8 mouse cellular contexts compared by ENCODE assay signal in genomic region chr3:38485107-38485545, GRCm38 (mm10). TPM values are rescaled to one million over a fixed set of nuclear protein-coding genes. Genes with fewer than 3 reads are reported as not detected.
DNase-seq lines count a peak whose midpoint lies in the region; ATAC-seq and TF ChIP-seq lines count a peak whose summit lies in the region.

No protein-coding gene starts in this region.

- H3K9me3 ChIP-seq in heart, embryonic 16.5 days (replicated peaks; ENCODE audit: control insufficient read depth, low read length), result no peaks in the 10 kb centered on the region
- no peaks in the 10 kb centered on the region for H3K9me3 ChIP-seq in MEL (replicated peaks; ENCODE audit: insufficient read depth, low read length)
- no peaks in the 10 kb centered on the region for H3K9me3 ChIP-seq in hindbrain, embryonic 10.5 days
- no peaks in the 10 kb centered on the region for H3K9me3 ChIP-seq in midbrain, embryonic 10.5 days (replicated peaks)

- H3K27me3 ChIP-seq in heart, embryonic 16.5 days (ENCODE audit: control insufficient read depth, insufficient read depth, low read length), result no peaks in the 10 kb centered on the region
- H3K27me3 ChIP-seq in MEL (ENCODE audit: control insufficient read depth in 1 of 2, insufficient read depth in 2 of 2, low read length in 2 of 2), result no peaks in the 10 kb centered on the region
- no peaks in the 10 kb centered on the region for H3K27me3 ChIP-seq in hindbrain, embryonic 10.5 days (ENCODE audit: insufficient read depth, poor library complexity, severe bottlenecking)
- no peaks in the 10 kb centered on the region for H3K27me3 ChIP-seq in midbrain, embryonic 10.5 days (ENCODE audit: low read depth, poor library complexity, severe bottlenecking)

- DNase-seq in heart, postnatal 25 days (ENCODE audit: low spot score), result no peak
- no peak for DNase-seq in MEL (ENCODE audit: low read depth, low spot score)
- no peak for DNase-seq in hindbrain, embryonic 10.5 days (ENCODE audit: low spot score)
- DNase-seq in midbrain, embryonic 10.5 days (ENCODE audit: low spot score), result no peak
- no peak for DNase-seq in right cerebral cortex, postnatal 4 days
- DNase-seq in cerebellum, adult 18-20 months, result no peak
- no peak for DNase-seq in T-cell, adult 2 months (ENCODE audit: low spot score)

- H3K4me2 ChIP-seq in heart, embryonic 16.5 days (ENCODE audit: low read depth, low read length), result peak overlapping the region; percentile 70

- peak overlapping the region; percentile 74; the same call in 1 of the 2 replicates for H3K27ac ChIP-seq in heart, embryonic 16.5 days (ENCODE audit: low read length)
- no peak overlapping the region for H3K27ac ChIP-seq in MEL (ENCODE audit: control insufficient read depth, low read depth, low read length)
- H3K27ac ChIP-seq in hindbrain, embryonic 10.5 days, result peak overlapping the region; percentile 99
- peak overlapping the region; percentile 98 for H3K27ac ChIP-seq in midbrain, embryonic 10.5 days (replicated peaks)

- intact Hi-C loops in heart, postnatal 25 days (cut with DNase I), result no loop called here

- H3K79me2 ChIP-seq in MEL (ENCODE audit: control insufficient read depth, insufficient read depth, low read length, poor library complexity), result no peaks in the 10 kb centered on the region; the same call in 1 of the 2 replicates

- 3% methylated on average over 26 of the region's 26 CpGs for WGBS in heart, embryonic 16.5 days
- WGBS in hindbrain, embryonic 10.5 days, result 2% methylated on average over 26 of the region's 26 CpGs
- WGBS in midbrain, embryonic 10.5 days, result 2% methylated on average over 26 of the region's 26 CpGs

- no peak for ATAC-seq in heart, embryonic 16.5 days (replicated peaks; ENCODE audit: extremely low read depth, insufficient read depth, low FRiP score)

- TF ChIP-seq RAD21 in MEL (IDR thresholded peaks at IDR 0.05; ENCODE audit: low read depth, low read length), result no peak

- H3K4me3 ChIP-seq in heart, embryonic 16.5 days (ENCODE audit: low read length), result peak overlapping the region; percentile 77
- H3K4me3 ChIP-seq in MEL (ENCODE audit: control insufficient read depth in 1 of 2, insufficient read depth in 1 of 2, low read depth in 2 of 2, low read length in 2 of 2), result peak overlapping the region; percentile 50 to 58
- H3K4me3 ChIP-seq in hindbrain, embryonic 10.5 days, result peak overlapping the region; percentile 78
- peak overlapping the region; percentile 93 for H3K4me3 ChIP-seq in midbrain, embryonic 10.5 days

- no peak; a peak in 1 of 4 replicates for TF ChIP-seq POLR2A in MEL (IDR thresholded peaks at IDR 0.05; ENCODE audit: control insufficient read depth in 1 of 2, insufficient read depth in 1 of 2, low read depth in 1 of 2, low read length in 2 of 2, poor library complexity in 1 of 2)

- TF ChIP-seq CTCF in MEL (IDR thresholded peaks at IDR 0.05 in 2 of 3, conservative IDR thresholded peaks at IDR 0.05 in 1 of 3; ENCODE audit: control insufficient read depth in 1 of 3, insufficient read depth in 1 of 3, low read depth in 2 of 3, low read length in 3 of 3, poor library complexity in 1 of 3, severe bottlenecking in 1 of 3), result no peak

- TF ChIP-seq EP300 in MEL (IDR thresholded peaks at IDR 0.05; ENCODE audit: low read depth in 1 of 2, low read length in 2 of 2), result no peak

- H3K36me3 ChIP-seq in heart, embryonic 16.5 days (ENCODE audit: control insufficient read depth, insufficient read depth), result peaks cover 6% of the 10 kb centered on the region
- peaks cover 0 to 2% of the 10 kb centered on the region in 2 experiments; a peak in 1 of 4 replicates for H3K36me3 ChIP-seq in MEL (ENCODE audit: control insufficient read depth in 1 of 2, insufficient read depth in 2 of 2, low read length in 2 of 2)
- peaks cover 26% of the 10 kb centered on the region for H3K36me3 ChIP-seq in hindbrain, embryonic 10.5 days
- peaks cover 24% of the 10 kb centered on the region for H3K36me3 ChIP-seq in midbrain, embryonic 10.5 days

- H3K4me1 ChIP-seq in heart, embryonic 16.5 days (ENCODE audit: control insufficient read depth, insufficient read depth, low read length), result peaks cover 21% of the 10 kb centered on the region
- peaks cover 0 to 6% of the 10 kb centered on the region in 2 experiments; a peak in 1 of 4 replicates for H3K4me1 ChIP-seq in MEL (ENCODE audit: control insufficient read depth in 1 of 2, insufficient read depth in 2 of 2, low read length in 2 of 2)
- peaks cover 45% of the 10 kb centered on the region for H3K4me1 ChIP-seq in hindbrain, embryonic 10.5 days (replicated peaks)
- peaks cover 36% of the 10 kb centered on the region for H3K4me1 ChIP-seq in midbrain, embryonic 10.5 days

- peak overlapping the region; percentile 74 for H3K9ac ChIP-seq in heart, embryonic 16.5 days (ENCODE audit: low read length)
- no peak overlapping the region for H3K9ac ChIP-seq in MEL (ENCODE audit: control insufficient read depth, low read depth, low read length, poor library complexity, severe bottlenecking)

TF ChIP-seq in MEL, 35 proteins besides CTCF, POLR2A, EP300 and RAD21:
- TF ChIP-seq USF1 (IDR thresholded peaks at IDR 0.05; ENCODE audit: low read depth, low read length) (0 out of 2 replicates have a peak, but pooled peaks have one; percentile 8), MYC (IDR thresholded peaks at IDR 0.05; ENCODE audit: low read depth, low read length) (no peak)

RNA-seq across cellular contexts. Expression of gene Ankrd50, which starts 0.5 kb away (rescaled TPM):
- polyA plus RNA-seq in heart, embryonic 16.5 days (2015; fragmentation: Nextera tagmentation; extraction: Ambion mirVana), result 12.9 and 16.0 TPM in 2 replicates
- total RNA-seq in heart, postnatal 25 days (2021), result 10 to 100 TPM; 38.7 to 43.6 TPM
- 3.3 and 4.4 TPM in 2 replicates for total RNA-seq in MEL (2012; rRNA removed)
- polyA plus RNA-seq in MEL (2012; ENCODE audit: insufficient read depth in 1 of 2, insufficient read length in 2 of 2, low read depth in 1 of 2, low replicate concordance in 2 of 2, missing spikeins in 1 of 2), result 1 to 10 TPM in 1 of 2 experiments, not detected in 1; 7.8 TPM
- polyA plus RNA-seq in hindbrain, embryonic 10.5 days (2016; fragmentation: Nextera tagmentation; extraction: Ambion mirVana), result 26.4 and 29.2 TPM in 2 replicates
- polyA plus RNA-seq in midbrain, embryonic 10.5 days (2016; fragmentation: Nextera tagmentation; extraction: Ambion mirVana), result 19.8 and 26.1 TPM in 2 replicates
